Mouse (Mus musculus) ES-Bruce4 (cell line): ENCODE results near the gene Wdr35.

Source experiments
- CTCF ChIP-seq: IDR thresholded peaks from one replicate; pipeline ENCODE4 v1.8.1; 2011; ENCODE audit warnings: low read depth, low read length
- EP300 ChIP-seq: IDR thresholded peaks from 2 replicates; pipeline ENCODE4 v1.6.1; 2011; ENCODE audit warnings: low read depth, low read length; ENCODE audit not compliant: insufficient read depth
- POLR2A ChIP-seq: IDR thresholded peaks from one replicate; pipeline ENCODE4 v1.8.1; 2011; ENCODE audit warnings: low read length; ENCODE audit not compliant: insufficient read depth

GRCm38 (mm10) chr12:8935349-8935748 is 38.3 kb upstream of the Wdr35 start:
- TF ChIP-seq CTCF = no peak
- TF ChIP-seq POLR2A = no peak
- TF ChIP-seq EP300 = no peak
